Mouse (Mus musculus) left cerebral cortex, postnatal 25 days (tissue): ENCODE measurements around the gene Zbtb24. TPM values are rescaled to one million over a fixed set of nuclear protein-coding genes. Genes with fewer than 3 reads are reported as not detected.
A peak's percentile ranks its signal among the peaks of the same experiment; 100 is the strongest.
"Not testable (repeated sequence)": the region's sequence is repeated elsewhere in the genome, so short reads cannot be mapped to it uniquely, and the experiment has no call there.

Source experiments
- DNase-seq, 2 experiments: peaks; one replicate each; pipeline ENCODE4 v3.0.0; 2022; ENCODE audit warnings: low spot score in 2 of 2, mixed read lengths in 1 of 2
- intact Hi-C: fragments of 180-260 bp; cut with DNase I; formaldehyde crosslinking; loops from one replicate; pipeline ENCODE4 v1.15.1; 2025
- total RNA-seq, 2 experiments: library from RNA; stranded (reverse); gene quantifications; 2 replicates each; pipeline ENCODE4 v1.2.3; 2021

The Zbtb24 gene
- total RNA-seq, result 10 to 100 TPM; 17.4 to 20.0 TPM

GRCm38 (mm10) chr10:41450137-41450670 is at the start of gene Zbtb24:
Zbtb24 (plus strand) TSS chr10:41450383.
- DNase-seq, result peak; percentile 93 to 96
- intact Hi-C loops, result loop anchor here (10.0 kb wide), 1 partner anchor 55 kb away; no protein-coding TSS in a partner anchor

GRCm38 (mm10) chr10:41401097-41401496 is 49.1 kb upstream of the Zbtb24 start:
- intact Hi-C loops, result loop anchor here (5.0 to 10.0 kb wide), 2 partner anchors 99 to 396 kb away; partner anchors contain the start of genes Ak9 and Fig4
- DNase-seq, result no peak

GRCm38 (mm10) chr10:41403364-41403763 is 46.8 kb upstream of the Zbtb24 start:
- DNase-seq, result no peak
- intact Hi-C loops, result loop anchor here (5.0 to 10.0 kb wide), 2 partner anchors 101 to 399 kb away; partner anchors contain the start of genes Ak9 and Fig4

- intact Hi-C loops, result loop anchor here (5.0 to 10.0 kb wide), 2 partner anchors 102 to 399 kb away; partner anchors contain the start of genes Ak9 and Fig4
- peak; percentile 16 to 28 for DNase-seq
These were observed 46.1 kb upstream of the Zbtb24 start for GRCm38 (mm10) chr10:41403893-41404612.

- DNase-seq, intact Hi-C loops: not testable (repeated sequence)
These were observed 40.0 kb upstream of the Zbtb24 start for GRCm38 (mm10) chr10:41410176-41410575.

GRCm38 (mm10) chr10:41410821-41411220 is 39.4 kb upstream of the Zbtb24 start:
- intact Hi-C loops, DNase-seq: not testable (repeated sequence)

GRCm38 (mm10) chr10:41413471-41413870 is 36.7 kb upstream of the Zbtb24 start:
- DNase-seq, intact Hi-C loops: not testable (repeated sequence)

- DNase-seq, intact Hi-C loops: not testable (repeated sequence)
These were observed 34.8 kb upstream of the Zbtb24 start for GRCm38 (mm10) chr10:41415368-41415767.

GRCm38 (mm10) chr10:41420496-41421200 is 29.5 kb upstream of the Zbtb24 start:
- intact Hi-C loops, result no loop called here
- no peak for DNase-seq

GRCm38 (mm10) chr10:41423681-41424080 is 26.5 kb upstream of the Zbtb24 start:
- DNase-seq, result no peak
- intact Hi-C loops, result no loop called here

GRCm38 (mm10) chr10:41426368-41426767 is 23.8 kb upstream of the Zbtb24 start:
- DNase-seq, result no peak
- intact Hi-C loops, result no loop called here

GRCm38 (mm10) chr10:41434624-41435023 is 15.6 kb upstream of the Zbtb24 start:
- DNase-seq, result peak; percentile 44 to 60
- intact Hi-C loops, result no loop called here

- DNase-seq, result no peak
- intact Hi-C loops, result no loop called here
These were observed 15.0 kb upstream of the Zbtb24 start for GRCm38 (mm10) chr10:41435141-41435540.

- no peak for DNase-seq
- intact Hi-C loops, result no loop called here
These were observed 2.0 kb upstream of the Zbtb24 start for GRCm38 (mm10) chr10:41448216-41448615.

GRCm38 (mm10) chr10:41449684-41450083 is 499 bp upstream of the Zbtb24 start:
- DNase-seq, result no peak
- intact Hi-C loops, result loop anchor here (10.0 kb wide), 1 partner anchor 55 kb away; no protein-coding TSS in a partner anchor

GRCm38 (mm10) chr10:41450780-41451522 is 768 bp downstream of the Zbtb24 start:
- intact Hi-C loops, result loop anchor here (10.0 kb wide), 1 partner anchor 54 kb away; no protein-coding TSS in a partner anchor
- no peak for DNase-seq

- DNase-seq, result no peak
- intact Hi-C loops, result loop anchor here (10.0 kb wide), 1 partner anchor 53 kb away; no protein-coding TSS in a partner anchor
These were observed 1.5 kb downstream of the Zbtb24 start for GRCm38 (mm10) chr10:41451656-41452055.

GRCm38 (mm10) chr10:41452791-41453190 is 2.6 kb downstream of the Zbtb24 start:
- intact Hi-C loops, result loop anchor here (10.0 kb wide), 1 partner anchor 52 kb away; no protein-coding TSS in a partner anchor

GRCm38 (mm10) chr10:41459990-41460389 is 9.8 kb downstream of the Zbtb24 start:
- intact Hi-C loops, result loop anchor here (10.0 kb wide), 1 partner anchor 45 kb away; no protein-coding TSS in a partner anchor

More at GRCm38 (mm10) chr10:41452791-41453190, 2.6 kb downstream of the Zbtb24 start:
- DNase-seq, result no peak

More at GRCm38 (mm10) chr10:41459990-41460389, 9.8 kb downstream of the Zbtb24 start:
- no peak for DNase-seq
